Mouse (Mus musculus) heart, embryonic 15.5 days (tissue): ENCODE results near the gene Brinp2. TPM values are rescaled to one million over a fixed set of nuclear protein-coding genes. Genes with fewer than 3 reads are reported as not detected.

ENCODE experiments used
- ATAC-seq: fragments of 200-750 bp; cut with Nextera tagmentation; replicated peaks from 2 replicates; pipeline ENCODE4 v1.8.0; 2017; ENCODE audit warnings: low read depth, moderate TSS enrichment; ENCODE audit not compliant: insufficient number of reproducible peaks, insufficient read depth, low FRiP score
- H3K27ac ChIP-seq: fragments of 300-500 bp; sonication (generic); 2 replicates; pipeline ENCODE4 v1.5.1; 2015; ENCODE audit warnings: mild to moderate bottlenecking, inconsistent platforms
- H3K27me3 ChIP-seq: fragments of 300-500 bp; sonication (generic); 2 replicates; pipeline ENCODE4 v1.6.1; 2015; ENCODE audit warnings: inconsistent platforms
- H3K36me3 ChIP-seq: fragments of 300-500 bp; sonication (generic); 2 replicates; pipeline ENCODE4 v1.6.1; 2015; ENCODE audit warnings: mild to moderate bottlenecking, inconsistent platforms
- H3K4me1 ChIP-seq: fragments of 300-500 bp; sonication (generic); replicated peaks from 2 replicates; pipeline ENCODE4 v1.6.1; 2015; ENCODE audit warnings: inconsistent platforms
- H3K4me2 ChIP-seq: fragments of 300-500 bp; sonication (generic); 2 replicates; pipeline ENCODE4 v1.6.1; 2015; ENCODE audit warnings: inconsistent platforms, mild to moderate bottlenecking, moderate library complexity
- H3K4me3 ChIP-seq: fragments of 300-500 bp; sonication (generic); 2 replicates; pipeline ENCODE4 v1.5.1; 2015; ENCODE audit warnings: mild to moderate bottlenecking, inconsistent platforms
- H3K9ac ChIP-seq: fragments of 300-500 bp; sonication (generic); 2 replicates; pipeline ENCODE4 v1.6.1; 2015; ENCODE audit warnings: mild to moderate bottlenecking, inconsistent platforms
- H3K9me3 ChIP-seq: fragments of 300-500 bp; sonication (generic); replicated peaks from 2 replicates; pipeline ENCODE4 v1.6.1; 2016; ENCODE audit warnings: inconsistent platforms
- WGBS: fragments of 180-500 bp; shearing (Covaris S2); methylation state at CpG from one replicate; pipeline ENCODE4 v1.1.7; 2015; ENCODE audit warnings: mixed read lengths; 5-methylcytosine and 5-hydroxymethylcytosine counted together
- polyA plus RNA-seq: library from polyadenylated mRNA; unstranded; fragments of >200 nt; fragmentation: Nextera tagmentation; extraction: Ambion mirVana; gene quantifications from 2 replicates; pipeline ENCODE4 v1.2.1, GENCODE M21; 2015

Gene Brinp2
- polyA plus RNA-seq, 1 experiment from 2014 or later: 0.34 TPM

- WGBS: 81% methylated on average over 8 of the region's 8 CpGs
Measured at GRCm38 (mm10) chr1:158245486-158245885, 110.6 kb downstream of the Brinp2 start.

GRCm38 (mm10) chr1:158244016-158244415 lies 112.1 kb downstream of the Brinp2 start:
- ATAC-seq: no peak
- WGBS: 87% methylated on average over 3 of the region's 3 CpGs
- Histone ChIP-seq H3K9ac (no peak overlapping the region), H3K4me3 (no peak overlapping the region), H3K27ac (no peak overlapping the region), H3K36me3 (no peaks in the 10 kb centered on the region), H3K4me2 (no peak overlapping the region), H3K27me3 (peaks cover 7% of the 10 kb centered on the region; the same call in 1 of the 2 replicates), H3K4me1 (no peaks in the 10 kb centered on the region), H3K9me3 (no peaks in the 10 kb centered on the region)

More at GRCm38 (mm10) chr1:158245486-158245885, 110.6 kb downstream of the Brinp2 start:
- Histone ChIP-seq H3K36me3 (no peaks in the 10 kb centered on the region), H3K4me3 (no peak overlapping the region), H3K9me3 (no peaks in the 10 kb centered on the region), H3K4me1 (no peaks in the 10 kb centered on the region), H3K27ac (no peak overlapping the region), H3K27me3 (peaks cover 7% of the 10 kb centered on the region; the same call in 1 of the 2 replicates), H3K4me2 (no peak overlapping the region), H3K9ac (no peak overlapping the region)
- ATAC-seq: no peak

- no peak overlapping the region for H3K9ac ChIP-seq
- H3K36me3 ChIP-seq: no peaks in the 10 kb centered on the region
- no peak overlapping the region for H3K4me2 ChIP-seq
- H3K27ac ChIP-seq: no peak overlapping the region
- 74% methylated on average over 2 of the region's 2 CpGs for WGBS
- no peak for ATAC-seq
- no peak overlapping the region for H3K4me3 ChIP-seq
- no peaks in the 10 kb centered on the region for H3K9me3 ChIP-seq
- no peaks in the 10 kb centered on the region for H3K27me3 ChIP-seq
- no peaks in the 10 kb centered on the region for H3K4me1 ChIP-seq
Measured at GRCm38 (mm10) chr1:158241848-158242556, 114.1 kb downstream of the Brinp2 start.

GRCm38 (mm10) chr1:158239841-158240240 lies 116.3 kb downstream of the Brinp2 start:
- Histone ChIP-seq H3K27me3 (no peaks in the 10 kb centered on the region), H3K4me1 (no peaks in the 10 kb centered on the region), H3K36me3 (no peaks in the 10 kb centered on the region), H3K9ac (no peak overlapping the region), H3K9me3 (no peaks in the 10 kb centered on the region), H3K27ac (no peak overlapping the region), H3K4me2 (no peak overlapping the region), H3K4me3 (no peak overlapping the region)
- WGBS: 67% methylated on average over 2 of the region's 2 CpGs
- ATAC-seq: no peak

- no peak overlapping the region for H3K27ac ChIP-seq
- H3K4me2 ChIP-seq: no peak overlapping the region
- H3K9ac ChIP-seq: no peak overlapping the region
- H3K9me3 ChIP-seq: no peaks in the 10 kb centered on the region
- no peaks in the 10 kb centered on the region for H3K27me3 ChIP-seq
- 58% methylated on average over 4 of the region's 4 CpGs for WGBS
- no peaks in the 10 kb centered on the region for H3K4me1 ChIP-seq
- no peaks in the 10 kb centered on the region for H3K36me3 ChIP-seq
- ATAC-seq: no peak
- no peak overlapping the region for H3K4me3 ChIP-seq
Measured at GRCm38 (mm10) chr1:158238722-158239121, 117.4 kb downstream of the Brinp2 start.

GRCm38 (mm10) chr1:158228687-158229224 lies 127.4 kb downstream of the Brinp2 start:
- Histone ChIP-seq H3K36me3 (no peaks in the 10 kb centered on the region), H3K27ac (no peak overlapping the region), H3K4me3 (no peak overlapping the region), H3K9ac (no peak overlapping the region), H3K9me3 (no peaks in the 10 kb centered on the region), H3K4me2 (no peak overlapping the region), H3K4me1 (no peaks in the 10 kb centered on the region), H3K27me3 (no peaks in the 10 kb centered on the region)
- no peak for ATAC-seq
- 74% methylated on average over 9 of the region's 9 CpGs for WGBS

GRCm38 (mm10) chr1:158227239-158227638 lies 128.9 kb downstream of the Brinp2 start:
- H3K27me3 ChIP-seq: no peaks in the 10 kb centered on the region
- no peaks in the 10 kb centered on the region for H3K9me3 ChIP-seq
- H3K4me3 ChIP-seq: no peak overlapping the region
- H3K9ac ChIP-seq: no peak overlapping the region
- no peak overlapping the region for H3K4me2 ChIP-seq
- H3K4me1 ChIP-seq: no peaks in the 10 kb centered on the region
- no peak for ATAC-seq
- no peaks in the 10 kb centered on the region for H3K36me3 ChIP-seq
- WGBS: 54% methylated on average over 2 of the region's 2 CpGs
- no peak overlapping the region for H3K27ac ChIP-seq

GRCm38 (mm10) chr1:158226689-158227088 lies 129.4 kb downstream of the Brinp2 start:
- Histone ChIP-seq H3K9ac (no peak overlapping the region), H3K27ac (no peak overlapping the region), H3K27me3 (no peaks in the 10 kb centered on the region), H3K4me1 (no peaks in the 10 kb centered on the region), H3K4me2 (no peak overlapping the region), H3K36me3 (no peaks in the 10 kb centered on the region), H3K9me3 (no peaks in the 10 kb centered on the region), H3K4me3 (no peak overlapping the region)
- ATAC-seq: no peak
- 42% methylated on average over 2 of the region's 2 CpGs for WGBS

- H3K27me3 ChIP-seq: no peaks in the 10 kb centered on the region
- ATAC-seq: no peak
- H3K4me3 ChIP-seq: no peak overlapping the region
- WGBS: 63% methylated on average over 4 of the region's 4 CpGs
- no peaks in the 10 kb centered on the region for H3K36me3 ChIP-seq
- no peaks in the 10 kb centered on the region for H3K4me1 ChIP-seq
- no peak overlapping the region for H3K27ac ChIP-seq
- no peak overlapping the region for H3K4me2 ChIP-seq
- H3K9ac ChIP-seq: no peak overlapping the region
- H3K9me3 ChIP-seq: no peaks in the 10 kb centered on the region
Measured at GRCm38 (mm10) chr1:158221048-158221447, 135.1 kb downstream of the Brinp2 start.

GRCm38 (mm10) chr1:158220148-158220547 lies 136.0 kb downstream of the Brinp2 start:
- no peak for ATAC-seq
- Histone ChIP-seq H3K4me1 (no peaks in the 10 kb centered on the region), H3K27me3 (no peaks in the 10 kb centered on the region), H3K36me3 (no peaks in the 10 kb centered on the region), H3K9ac (no peak overlapping the region), H3K27ac (no peak overlapping the region), H3K4me3 (no peak overlapping the region), H3K9me3 (no peaks in the 10 kb centered on the region), H3K4me2 (no peak overlapping the region)
- WGBS: 83% methylated on average over 4 of the region's 4 CpGs

GRCm38 (mm10) chr1:158218750-158219149 lies 137.4 kb downstream of the Brinp2 start:
- Histone ChIP-seq H3K27ac (no peak overlapping the region), H3K36me3 (no peaks in the 10 kb centered on the region), H3K4me2 (no peak overlapping the region), H3K4me3 (no peak overlapping the region), H3K9ac (no peak overlapping the region), H3K27me3 (no peaks in the 10 kb centered on the region), H3K9me3 (no peaks in the 10 kb centered on the region), H3K4me1 (no peaks in the 10 kb centered on the region)
- no peak for ATAC-seq
- WGBS: 50% methylated on average over 1 of the region's 1 CpGs

GRCm38 (mm10) chr1:158218294-158218693 lies 137.8 kb downstream of the Brinp2 start:
- H3K9ac ChIP-seq: no peak overlapping the region
- H3K4me3 ChIP-seq: no peak overlapping the region
- no peaks in the 10 kb centered on the region for H3K4me1 ChIP-seq
- H3K9me3 ChIP-seq: no peaks in the 10 kb centered on the region
- 43% methylated on average over 2 of the region's 2 CpGs for WGBS
- no peak for ATAC-seq
- no peaks in the 10 kb centered on the region for H3K27me3 ChIP-seq
- H3K27ac ChIP-seq: no peak overlapping the region
- H3K36me3 ChIP-seq: no peaks in the 10 kb centered on the region
- no peak overlapping the region for H3K4me2 ChIP-seq
